Comparison of ENCODE assay signal across 8 mouse cellular contexts in the genomic region with DNA sequence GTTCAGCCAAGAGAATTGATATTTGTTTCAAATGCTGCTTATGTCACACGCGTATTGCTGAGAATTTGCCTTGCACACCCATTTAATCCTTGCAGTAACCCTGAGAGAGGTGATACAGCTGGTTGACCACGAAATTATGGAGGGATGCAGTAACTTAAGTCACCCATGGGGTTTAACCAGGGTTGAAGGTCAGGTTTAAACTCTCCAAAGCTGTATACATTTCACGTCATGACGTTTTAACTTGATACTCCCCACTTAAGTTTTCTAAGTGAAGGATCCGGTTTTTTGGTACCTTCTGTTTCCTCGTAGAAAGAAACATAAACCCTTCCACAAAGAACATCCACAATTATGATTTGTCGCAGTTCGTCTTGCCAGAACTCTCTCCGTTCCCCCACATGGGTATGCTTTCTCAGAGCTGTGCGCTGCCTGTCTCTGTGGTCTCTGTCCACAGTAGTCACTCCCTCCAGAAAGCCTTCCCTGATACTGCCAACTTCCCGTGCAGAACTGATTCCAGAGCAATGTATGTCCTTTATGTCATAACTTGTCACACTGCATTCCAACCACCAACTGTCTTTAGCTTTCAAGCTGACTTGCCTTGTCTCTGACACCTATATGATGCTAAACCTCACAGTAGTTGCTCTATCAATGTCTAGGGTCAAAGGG. TPM values are rescaled to one million over a fixed set of nuclear protein-coding genes. Genes with fewer than 3 reads are reported as not detected.
A peak's percentile ranks its signal among the peaks of the same experiment; 100 is the strongest.
DNase-seq lines count a peak whose midpoint lies in the region; ATAC-seq and TF ChIP-seq lines count a peak whose summit lies in the region.

No protein-coding gene starts in this region.

- H3K4me3 ChIP-seq in heart, embryonic 11.5 days (ENCODE audit: low read depth, low read length) = peak overlapping the region; percentile 94
- H3K4me3 ChIP-seq in ES-Bruce4 (ENCODE audit: low read depth, low read length) = peak overlapping the region; percentile 77
- peak overlapping the region; percentile 81 for H3K4me3 ChIP-seq in forebrain, embryonic 15.5 days
- peak overlapping the region; percentile 93 for H3K4me3 ChIP-seq in liver, embryonic 13.5 days (replicated peaks)
- peak overlapping the region; percentile 92 for H3K4me3 ChIP-seq in stomach, embryonic 16.5 days (replicated peaks; ENCODE audit: low read length)

- H3K4me1 ChIP-seq in heart, embryonic 11.5 days (ENCODE audit: control insufficient read depth, insufficient read depth, low read length) = peaks cover 9% of the 10 kb centered on the region
- H3K4me1 ChIP-seq in ES-Bruce4 (ENCODE audit: control insufficient read depth, insufficient read depth, low read length) = no peaks in the 10 kb centered on the region
- peaks cover 34% of the 10 kb centered on the region for H3K4me1 ChIP-seq in forebrain, embryonic 15.5 days
- peaks cover 64% of the 10 kb centered on the region for H3K4me1 ChIP-seq in liver, embryonic 13.5 days (replicated peaks)
- H3K4me1 ChIP-seq in stomach, embryonic 16.5 days (ENCODE audit: control insufficient read depth, insufficient read depth, low read length) = peaks cover 21% of the 10 kb centered on the region

- peak; percentile 20; the same call in 1 of the 2 replicates for ATAC-seq in heart, embryonic 11.5 days (replicated peaks; ENCODE audit: insufficient number of reproducible peaks, low FRiP score, low TSS enrichment)
- ATAC-seq in forebrain, embryonic 15.5 days (replicated peaks) = no peak; the same call in 1 of the 2 replicates
- peak; percentile 48 for ATAC-seq in liver, embryonic 13.5 days (ENCODE audit: low read depth)
- ATAC-seq in stomach, embryonic 16.5 days (ENCODE audit: insufficient read depth, low FRiP score) = peak; percentile 6; the same call in 1 of the 2 replicates

- no peak for TF ChIP-seq CTCF in ES-Bruce4 (IDR thresholded peaks at IDR 0.05; ENCODE audit: low read depth, low read length)

- peak overlapping the region; percentile 64 for H3K4me2 ChIP-seq in heart, embryonic 11.5 days
- H3K4me2 ChIP-seq in forebrain, embryonic 15.5 days (replicated peaks) = peak overlapping the region; percentile 68
- H3K4me2 ChIP-seq in liver, embryonic 13.5 days = peak overlapping the region; percentile 90
- H3K4me2 ChIP-seq in stomach, embryonic 16.5 days (ENCODE audit: low read depth, low read length) = peak overlapping the region; percentile 91

- no peaks in the 10 kb centered on the region for H3K36me3 ChIP-seq in heart, embryonic 11.5 days (ENCODE audit: control insufficient read depth, insufficient read depth, low read length)
- no peaks in the 10 kb centered on the region for H3K36me3 ChIP-seq in ES-Bruce4 (ENCODE audit: control insufficient read depth, insufficient read depth, low read length, poor library complexity, severe bottlenecking)
- H3K36me3 ChIP-seq in forebrain, embryonic 15.5 days = no peaks in the 10 kb centered on the region
- peaks cover 8% of the 10 kb centered on the region; the same call in 1 of the 2 replicates for H3K36me3 ChIP-seq in liver, embryonic 13.5 days
- no peaks in the 10 kb centered on the region for H3K36me3 ChIP-seq in stomach, embryonic 16.5 days (ENCODE audit: control insufficient read depth, insufficient read depth, low read length)

- H3K9ac ChIP-seq in heart, embryonic 11.5 days (ENCODE audit: low read depth, low read length) = peak overlapping the region; percentile 92
- peak overlapping the region; percentile 84 for H3K9ac ChIP-seq in ES-Bruce4 (ENCODE audit: low read depth, poor library complexity, severe bottlenecking)
- peak overlapping the region; percentile 85 for H3K9ac ChIP-seq in forebrain, embryonic 15.5 days (replicated peaks)
- peak overlapping the region; percentile 97 for H3K9ac ChIP-seq in liver, embryonic 13.5 days
- peak overlapping the region; percentile 95 for H3K9ac ChIP-seq in stomach, embryonic 16.5 days (ENCODE audit: low read length)

- H3K27me3 ChIP-seq in heart, embryonic 11.5 days (ENCODE audit: control insufficient read depth, insufficient read depth, low read length) = no peaks in the 10 kb centered on the region
- H3K27me3 ChIP-seq in ES-Bruce4 (ENCODE audit: control insufficient read depth, insufficient read depth, low read length, poor library complexity, severe bottlenecking) = no peaks in the 10 kb centered on the region
- no peaks in the 10 kb centered on the region for H3K27me3 ChIP-seq in forebrain, embryonic 15.5 days
- peaks cover 12% of the 10 kb centered on the region for H3K27me3 ChIP-seq in liver, embryonic 13.5 days
- no peaks in the 10 kb centered on the region for H3K27me3 ChIP-seq in stomach, embryonic 16.5 days (ENCODE audit: control insufficient read depth, insufficient read depth, low read length)

- peak overlapping the region; percentile 95; the same call in 1 of the 2 replicates for H3K27ac ChIP-seq in heart, embryonic 11.5 days (ENCODE audit: low read depth, low read length)
- H3K27ac ChIP-seq in ES-Bruce4 (ENCODE audit: insufficient read depth, low read length) = no peak overlapping the region
- H3K27ac ChIP-seq in forebrain, embryonic 15.5 days (replicated peaks) = peak overlapping the region; percentile 98
- H3K27ac ChIP-seq in liver, embryonic 13.5 days = peak overlapping the region; percentile 98
- H3K27ac ChIP-seq in stomach, embryonic 16.5 days (ENCODE audit: low read length) = peak overlapping the region; percentile 97

- TF ChIP-seq EP300 in ES-Bruce4 (IDR thresholded peaks at IDR 0.05; ENCODE audit: insufficient read depth, low read depth, low read length) = no peak

- TF ChIP-seq POLR2A in ES-Bruce4 (IDR thresholded peaks at IDR 0.05; ENCODE audit: insufficient read depth, low read length) = no peak

- 5% methylated on average over 12 of the region's 12 CpGs for WGBS in heart, embryonic 11.5 days (ENCODE audit: insufficient replicate concordance)
- WGBS in forebrain, embryonic 15.5 days = 6% methylated on average over 12 of the region's 12 CpGs
- 2% methylated on average over 12 of the region's 12 CpGs for WGBS in liver, embryonic 13.5 days (ENCODE audit: insufficient replicate concordance)
- 3% methylated on average over 12 of the region's 12 CpGs for WGBS in stomach, embryonic 16.5 days

- no peak for DNase-seq in heart, postnatal 4 days
- DNase-seq in liver, embryonic 13.5 days = peak; percentile 23
- no peak for DNase-seq in left cerebral cortex, postnatal 14 days (ENCODE audit: low spot score in 2 of 2)
- no peak for DNase-seq in gastrocnemius, postnatal 4 days (ENCODE audit: low spot score in 2 of 2)

- no peaks in the 10 kb centered on the region for H3K9me3 ChIP-seq in heart, embryonic 11.5 days (replicated peaks; ENCODE audit: control insufficient read depth, low read length)
- H3K9me3 ChIP-seq in ES-Bruce4 (replicated peaks; ENCODE audit: control insufficient read depth, insufficient read depth, low read length, poor library complexity, severe bottlenecking) = no peaks in the 10 kb centered on the region
- no peaks in the 10 kb centered on the region for H3K9me3 ChIP-seq in forebrain, embryonic 15.5 days
- no peaks in the 10 kb centered on the region for H3K9me3 ChIP-seq in liver, embryonic 13.5 days (replicated peaks)
- H3K9me3 ChIP-seq in stomach, embryonic 16.5 days (replicated peaks; ENCODE audit: control insufficient read depth, low read length) = no peaks in the 10 kb centered on the region

- intact Hi-C loops in left cerebral cortex, postnatal 14 days (cut with DNase I) = loop anchor here (5.0 kb wide), 1 partner anchor 111 kb away; no protein-coding TSS in a partner anchor

RNA-seq across cellular contexts. Expression of a gene that starts 0.6 kb away (rescaled TPM):
- 11.3 and 12.4 TPM in 2 replicates for polyA plus RNA-seq in heart, embryonic 11.5 days (2014; fragmentation: Nextera tagmentation; extraction: Ambion mirVana)
- total RNA-seq in heart, postnatal 4 days (2021) = 10 to 100 TPM; 33.4 to 34.0 TPM
- 34.5 and 37.0 TPM in 2 replicates for polyA plus RNA-seq in ES-Bruce4 (2011; ENCODE audit: insufficient read depth, insufficient read length, low read depth, missing spikeins)
- polyA plus RNA-seq in forebrain, embryonic 15.5 days (2015; fragmentation: Nextera tagmentation; extraction: Ambion mirVana) = 27.8 and 27.9 TPM in 2 replicates
- polyA plus RNA-seq in liver, embryonic 13.5 days (2015; fragmentation: Nextera tagmentation; extraction: Ambion mirVana) = 5.8 and 7.0 TPM in 2 replicates
- 9.2 and 9.3 TPM in 2 replicates for polyA plus RNA-seq in stomach, embryonic 16.5 days (2015; fragmentation: Nextera tagmentation; extraction: Ambion mirVana)
- 100 to 1,000 TPM; 134 to 139 TPM for total RNA-seq in left cerebral cortex, postnatal 14 days (2021)
- total RNA-seq in gastrocnemius, postnatal 4 days (2021) = 10 to 100 TPM; 25.6 to 26.7 TPM
